Mouse (Mus musculus) frontal cortex, adult 2 months (tissue): ENCODE data around the gene Pdk2. TPM values are rescaled to one million over a fixed set of nuclear protein-coding genes. Genes with fewer than 3 reads are reported as not detected.

Source experiments
- DNase-seq, 2 experiments: peaks; one replicate each; pipeline ENCODE4 v3.0.0; 2022; ENCODE audit warnings: low spot score in 1 of 2; ENCODE audit errors: extremely low spot score in 1 of 2
- polyA plus RNA-seq: library from polyadenylated mRNA; depleted of rRNA; stranded (reverse); fragments of >200 nt; gene quantifications from 2 replicates; pipeline ENCODE4 v1.2.3, GENCODE M21; 2012

Gene Pdk2
- polyA plus RNA-seq, 1 experiment, result 88.7 TPM

GRCm38 (mm10) chr11:95071266-95071665 lies 30.1 kb upstream of the Pdk2 start:
- DNase-seq, result no peak

- no peak for DNase-seq
Measured at GRCm38 (mm10) chr11:95070140-95071107, 29.3 kb upstream of the Pdk2 start.

- no peak for DNase-seq
Measured at GRCm38 (mm10) chr11:95069226-95069957, 28.2 kb upstream of the Pdk2 start.

GRCm38 (mm10) chr11:95056768-95057501 lies 15.8 kb upstream of the Pdk2 start:
- no peak for DNase-seq

GRCm38 (mm10) chr11:95053062-95053461 lies 11.9 kb upstream of the Pdk2 start:
- DNase-seq, result no peak

GRCm38 (mm10) chr11:95046980-95047680 lies 6.0 kb upstream of the Pdk2 start:
- peak in 1 of 2 experiments; percentile 66 for DNase-seq

- no peak for DNase-seq
Measured at GRCm38 (mm10) chr11:95044185-95044870, 3.2 kb upstream of the Pdk2 start.

GRCm38 (mm10) chr11:95043608-95044007 lies 2.5 kb upstream of the Pdk2 start:
- DNase-seq, result no peak

GRCm38 (mm10) chr11:95043060-95043459 lies 1.9 kb upstream of the Pdk2 start:
- DNase-seq, result no peak

- peak; percentile 71 to 94 for DNase-seq
Measured at GRCm38 (mm10) chr11:95042096-95042495, 942 bp upstream of the Pdk2 start.

GRCm38 (mm10) chr11:95040491-95041138 lies 539 bp downstream of the Pdk2 start:
- peak in 1 of 2 experiments; percentile 57 for DNase-seq

GRCm38 (mm10) chr11:95039766-95040165 lies 1.4 kb downstream of the Pdk2 start:
- DNase-seq, result no peak

- no peak for DNase-seq
Measured at GRCm38 (mm10) chr11:95038818-95039655, 2.1 kb downstream of the Pdk2 start.

GRCm38 (mm10) chr11:95038156-95038817 lies 2.9 kb downstream of the Pdk2 start:
- no peak for DNase-seq

- peak in 1 of 2 experiments; percentile 50 for DNase-seq
Measured at GRCm38 (mm10) chr11:95037306-95037705, 3.8 kb downstream of the Pdk2 start.

GRCm38 (mm10) chr11:95036521-95036920 lies 4.6 kb downstream of the Pdk2 start:
- no peak for DNase-seq

GRCm38 (mm10) chr11:95034902-95035301 lies 6.3 kb downstream of the Pdk2 start:
- peak in 1 of 2 experiments; percentile 75 for DNase-seq

- DNase-seq, result no peak
Measured at GRCm38 (mm10) chr11:95033617-95034016, 7.5 kb downstream of the Pdk2 start.
